Mouse (Mus musculus) stomach, embryonic 14.5 days (tissue): ENCODE results near the gene Nfe2l1. TPM values are rescaled to one million over a fixed set of nuclear protein-coding genes. Genes with fewer than 3 reads are reported as not detected.

Experiments used
- ATAC-seq: fragments of 200-750 bp; cut with Nextera tagmentation; 2 replicates; pipeline ENCODE4 v1.8.0; 2017; ENCODE audit warnings: low read depth, moderate TSS enrichment; ENCODE audit not compliant: insufficient number of reproducible peaks, insufficient read depth, low FRiP score
- H3K27ac ChIP-seq: fragments of 300-500 bp; sonication (generic); 2 replicates; pipeline ENCODE4 v1.5.1; 2014; ENCODE audit warnings: mild to moderate bottlenecking, low read length, moderate library complexity, mixed read lengths
- H3K27me3 ChIP-seq: fragments of 300-500 bp; sonication (generic); 2 replicates; pipeline ENCODE4 v1.6.1; 2014; ENCODE audit warnings: low read length, control low read depth, mixed read lengths; ENCODE audit not compliant: control insufficient read depth, insufficient read depth
- H3K36me3 ChIP-seq: fragments of 300-500 bp; sonication (generic); 2 replicates; pipeline ENCODE4 v1.6.1; 2014; ENCODE audit warnings: mild to moderate bottlenecking, control low read depth, low read length, moderate library complexity, mixed read lengths; ENCODE audit not compliant: control insufficient read depth, insufficient read depth
- H3K4me1 ChIP-seq: fragments of 300-500 bp; sonication (generic); 2 replicates; pipeline ENCODE4 v1.6.1; 2014; ENCODE audit warnings: low read length, control low read depth, mixed read lengths; ENCODE audit not compliant: control insufficient read depth, insufficient read depth
- H3K4me2 ChIP-seq: fragments of 300-500 bp; sonication (generic); replicated peaks from 2 replicates; pipeline ENCODE4 v1.6.1; 2014; ENCODE audit warnings: low read depth, low read length, control low read depth
- H3K4me3 ChIP-seq: fragments of 300-500 bp; sonication (generic); 2 replicates; pipeline ENCODE4 v1.5.1; 2014; ENCODE audit warnings: low read depth, low read length, control low read depth
- H3K9ac ChIP-seq: fragments of 300-500 bp; sonication (generic); replicated peaks from 2 replicates; pipeline ENCODE4 v1.6.1; 2014; ENCODE audit warnings: low read depth, mild to moderate bottlenecking, control low read depth, low read length, moderate library complexity, mixed read lengths
- H3K9me3 ChIP-seq: fragments of 300-500 bp; sonication (generic); 2 replicates; pipeline ENCODE4 v1.6.1; 2016; ENCODE audit warnings: low read depth, low read length, control low read depth; ENCODE audit not compliant: control insufficient read depth
- WGBS: fragments of 180-500 bp; shearing (Covaris S2); extraction: QIAGEN DNeasy Blood & Tissue Kit; methylation state at CpG from one replicate; pipeline ENCODE4 v1.1.7; 2014; 5-methylcytosine and 5-hydroxymethylcytosine counted together
- polyA plus RNA-seq: library from polyadenylated mRNA; unstranded; fragments of >200 nt; fragmentation: Nextera tagmentation; extraction: Ambion mirVana; gene quantifications from 2 replicates; pipeline ENCODE4 v1.2.1, GENCODE M21; 2014

Nfe2l1 gene
- polyA plus RNA-seq, 1 experiment from 2014 or later = 30.4 TPM

GRCm38 (mm10) chr11:96776068-96776467, 53.7 kb downstream of the Nfe2l1 start:
- ATAC-seq = no peak
- H3K4me3 ChIP-seq = peak overlapping the region; percentile 70; the same call in 1 of the 2 replicates

GRCm38 (mm10) chr11:96775665-96776064, 54.1 kb downstream of the Nfe2l1 start:
- WGBS = 83% methylated on average over 7 of the region's 7 CpGs
- no peak overlapping the region for H3K4me2 ChIP-seq
- ATAC-seq = no peak
- no peak overlapping the region for H3K9ac ChIP-seq
- H3K9me3 ChIP-seq = no peaks in the 10 kb centered on the region
- H3K27ac ChIP-seq = no peak overlapping the region
- peaks cover 8% of the 10 kb centered on the region; the same call in 1 of the 2 replicates for H3K36me3 ChIP-seq
- no peak overlapping the region for H3K4me3 ChIP-seq
- H3K4me1 ChIP-seq = peaks cover 8% of the 10 kb centered on the region; the same call in 1 of the 2 replicates
- H3K27me3 ChIP-seq = no peaks in the 10 kb centered on the region

More at GRCm38 (mm10) chr11:96776068-96776467, 53.7 kb downstream of the Nfe2l1 start:
- Histone ChIP-seq H3K36me3 (peaks cover 5% of the 10 kb centered on the region; the same call in 1 of the 2 replicates), H3K4me2 (peak overlapping the region; percentile 81; the same call in 1 of the 2 replicates), H3K9me3 (no peaks in the 10 kb centered on the region), H3K27me3 (no peaks in the 10 kb centered on the region), H3K9ac (peak overlapping the region; percentile 40; the same call in 1 of the 2 replicates), H3K4me1 (peaks cover 8% of the 10 kb centered on the region; the same call in 1 of the 2 replicates), H3K27ac (no peak overlapping the region)
- WGBS = 42% methylated on average over 3 of the region's 3 CpGs

- H3K9ac ChIP-seq = no peak overlapping the region
- ATAC-seq = no peak
- WGBS = 89% methylated on average over 8 of the region's 8 CpGs
- H3K4me3 ChIP-seq = no peak overlapping the region
- H3K9me3 ChIP-seq = no peaks in the 10 kb centered on the region
- peaks cover 8% of the 10 kb centered on the region; the same call in 1 of the 2 replicates for H3K4me1 ChIP-seq
- H3K27ac ChIP-seq = no peak overlapping the region
- no peak overlapping the region for H3K4me2 ChIP-seq
- H3K36me3 ChIP-seq = peaks cover 13% of the 10 kb centered on the region; the same call in 1 of the 2 replicates
- no peaks in the 10 kb centered on the region for H3K27me3 ChIP-seq
Measured at GRCm38 (mm10) chr11:96775063-96775462, 54.7 kb downstream of the Nfe2l1 start.

- H3K9me3 ChIP-seq = no peaks in the 10 kb centered on the region
- H3K4me1 ChIP-seq = peaks cover 8% of the 10 kb centered on the region; the same call in 1 of the 2 replicates
- no peak overlapping the region for H3K9ac ChIP-seq
- ATAC-seq = no peak
- WGBS = 85% methylated on average over 3 of the region's 3 CpGs
- H3K4me3 ChIP-seq = no peak overlapping the region
- no peak overlapping the region for H3K27ac ChIP-seq
- H3K36me3 ChIP-seq = peaks cover 14% of the 10 kb centered on the region; the same call in 1 of the 2 replicates
- no peak overlapping the region for H3K4me2 ChIP-seq
- H3K27me3 ChIP-seq = no peaks in the 10 kb centered on the region
Measured at GRCm38 (mm10) chr11:96774536-96774935, 55.2 kb downstream of the Nfe2l1 start.

- peaks cover 21% of the 10 kb centered on the region for H3K36me3 ChIP-seq
Measured at GRCm38 (mm10) chr11:96772413-96772812, 57.4 kb downstream of the Nfe2l1 start.

GRCm38 (mm10) chr11:96771274-96771975, 58.3 kb downstream of the Nfe2l1 start:
- no peaks in the 10 kb centered on the region for H3K27me3 ChIP-seq
- H3K4me1 ChIP-seq = peaks cover 13% of the 10 kb centered on the region; the same call in 1 of the 2 replicates
- 92% methylated on average over 9 of the region's 9 CpGs for WGBS
- H3K4me3 ChIP-seq = no peak overlapping the region
- H3K9ac ChIP-seq = no peak overlapping the region
- no peak for ATAC-seq
- no peak overlapping the region for H3K27ac ChIP-seq
- peaks cover 21% of the 10 kb centered on the region for H3K36me3 ChIP-seq
- no peaks in the 10 kb centered on the region for H3K9me3 ChIP-seq
- H3K4me2 ChIP-seq = no peak overlapping the region

More at GRCm38 (mm10) chr11:96772413-96772812, 57.4 kb downstream of the Nfe2l1 start:
- H3K4me2 ChIP-seq = no peak overlapping the region
- peaks cover 17% of the 10 kb centered on the region; the same call in 1 of the 2 replicates for H3K4me1 ChIP-seq
- H3K4me3 ChIP-seq = no peak overlapping the region
- H3K9ac ChIP-seq = no peak overlapping the region
- no peak for ATAC-seq
- no peaks in the 10 kb centered on the region for H3K27me3 ChIP-seq
- no peak overlapping the region for H3K27ac ChIP-seq
- WGBS = 88% methylated on average over 9 of the region's 9 CpGs
- H3K9me3 ChIP-seq = no peaks in the 10 kb centered on the region

- 0 out of 2 replicates have a peak overlapping the region, but pooled peaks have one; percentile 15 for H3K27ac ChIP-seq
- no peaks in the 10 kb centered on the region for H3K27me3 ChIP-seq
- no peak overlapping the region for H3K4me3 ChIP-seq
- H3K36me3 ChIP-seq = peaks cover 21% of the 10 kb centered on the region
- H3K9ac ChIP-seq = no peak overlapping the region
- H3K4me2 ChIP-seq = no peak overlapping the region
- WGBS = 64% methylated on average over 9 of the region's 9 CpGs
- 0 out of 2 replicates have a peak, but pooled peaks cover 11% of the 10 kb centered on the region for H3K4me1 ChIP-seq
- no peaks in the 10 kb centered on the region for H3K9me3 ChIP-seq
- no peak for ATAC-seq
Measured at GRCm38 (mm10) chr11:96768240-96768639, 61.5 kb downstream of the Nfe2l1 start.
